Mouse (Mus musculus) intestine, postnatal 0 days (tissue): Measurements from ENCODE around the gene Nectin4. TPM values are rescaled to one million over a fixed set of nuclear protein-coding genes. Genes with fewer than 3 reads are reported as not detected.

Source experiments
- ATAC-seq: fragments of 200-750 bp; cut with Nextera tagmentation; 2 replicates; pipeline ENCODE4 v1.8.0; 2017; ENCODE audit warnings: mild to moderate bottlenecking, moderate TSS enrichment, moderate library complexity
- H3K27ac ChIP-seq: fragments of 300-500 bp; sonication (generic); 2 replicates; pipeline ENCODE4 v1.5.1; 2014; ENCODE audit warnings: mild to moderate bottlenecking, low read depth, low read length, moderate library complexity
- H3K27me3 ChIP-seq: fragments of 300-500 bp; sonication (generic); replicated peaks from 2 replicates; pipeline ENCODE4 v1.6.1; 2014; ENCODE audit warnings: low read length, mixed read lengths; ENCODE audit not compliant: control insufficient read depth, insufficient read depth
- H3K36me3 ChIP-seq: fragments of 300-500 bp; sonication (generic); 2 replicates; pipeline ENCODE4 v1.6.1; 2014; ENCODE audit warnings: mild to moderate bottlenecking, moderate library complexity; ENCODE audit not compliant: control insufficient read depth, insufficient read depth
- H3K4me1 ChIP-seq: fragments of 300-500 bp; sonication (generic); replicated peaks from 2 replicates; pipeline ENCODE4 v1.6.1; 2014; ENCODE audit warnings: antibody characterized with exemption, low read length, mixed read lengths; ENCODE audit not compliant: control insufficient read depth, insufficient read depth
- H3K4me2 ChIP-seq: fragments of 300-500 bp; sonication (generic); replicated peaks from 2 replicates; pipeline ENCODE4 v1.6.1; 2014; ENCODE audit warnings: low read depth, mild to moderate bottlenecking, moderate library complexity
- H3K4me3 ChIP-seq: fragments of 300-500 bp; sonication (generic); 2 replicates; pipeline ENCODE4 v1.5.1; 2014; ENCODE audit warnings: low read depth, low read length
- H3K9ac ChIP-seq: fragments of 300-500 bp; sonication (generic); 2 replicates; pipeline ENCODE4 v1.6.1; 2014; ENCODE audit warnings: mild to moderate bottlenecking, low read depth, low read length
- H3K9me3 ChIP-seq: fragments of 300-500 bp; sonication (generic); 2 replicates; pipeline ENCODE4 v1.6.1; 2016; ENCODE audit warnings: mixed run types; ENCODE audit not compliant: control insufficient read depth
- CTCF ChIP-seq: sonication (generic); IDR thresholded peaks from 2 replicates; pipeline ENCODE4 v1.5.1; 2016; ENCODE audit warnings: low read depth, mild to moderate bottlenecking, control low read depth, antibody characterized with exemption, moderate library complexity
- WGBS: fragments of 180-500 bp; shearing (Covaris S2); extraction: QIAGEN DNeasy Blood & Tissue Kit; methylation state at CpG from one replicate; pipeline ENCODE4 v1.1.7; 2014; 5-methylcytosine and 5-hydroxymethylcytosine counted together
- polyA plus RNA-seq: library from polyadenylated mRNA; unstranded; fragments of >200 nt; fragmentation: Nextera tagmentation; extraction: Ambion mirVana; gene quantifications from 2 replicates; pipeline ENCODE4 v1.2.1, GENCODE M21; 2015

The Nectin4 gene
- polyA plus RNA-seq, 1 experiment from 2014 or later: 0.48 TPM

DNA sequence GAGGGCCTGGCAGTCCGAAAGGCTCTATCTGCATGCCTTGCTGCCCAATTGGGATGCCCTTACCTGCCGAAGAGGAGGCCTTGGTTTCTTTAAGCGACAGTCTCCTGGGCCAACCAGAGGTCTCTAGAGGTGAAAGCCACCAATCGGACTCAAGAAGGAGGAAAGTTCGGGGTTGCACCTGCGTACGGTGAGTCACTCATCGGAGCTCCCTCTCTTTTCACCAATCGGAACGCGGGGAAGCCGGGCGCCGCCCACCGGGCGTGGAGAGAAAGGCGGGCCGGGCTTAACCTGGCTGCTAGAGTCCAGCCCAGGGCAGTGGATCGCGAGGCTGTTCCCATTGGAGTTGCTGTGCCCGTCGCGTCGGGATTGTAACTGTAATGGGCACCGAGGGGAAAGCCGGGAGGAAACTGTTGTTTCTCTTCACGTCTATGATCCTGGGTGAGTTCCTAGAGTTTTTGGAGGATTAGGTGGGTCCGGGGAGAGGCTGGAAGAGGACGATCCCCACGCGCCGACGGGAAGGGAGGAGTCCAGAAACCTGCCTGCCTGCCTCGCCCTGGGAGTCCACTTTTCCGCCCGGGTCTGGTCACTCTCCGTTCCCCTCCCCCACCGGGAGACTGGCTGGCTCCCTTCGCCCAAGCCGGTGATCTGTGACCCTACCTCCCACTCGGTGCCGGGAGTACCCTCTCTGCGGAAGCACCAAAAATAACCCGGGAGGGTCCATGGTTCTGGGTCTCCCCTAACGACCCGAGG lies 67.5 kb downstream of the Nectin4 start, which contains the start of gene F11r:
Gene F11r, plus strand, starts transcription at position 272 of the 750 bp plus-strand sequence.
- peak within 1 kb of the TSS; percentile 86 for H3K27ac ChIP-seq
- H3K4me2 ChIP-seq: peak within 1 kb of the TSS; percentile 70
- no peak; the same call in 1 of the 2 replicates for TF ChIP-seq CTCF
- H3K9me3 ChIP-seq: no peaks in the 10 kb centered on the region
- no peaks in the 10 kb centered on the region for H3K36me3 ChIP-seq
- H3K27me3 ChIP-seq: no peaks in the 10 kb centered on the region
- WGBS: under 1% methylated on average over 45 of the region's 46 CpGs
- peak within 1 kb of the TSS; percentile 59 for H3K4me3 ChIP-seq
- H3K9ac ChIP-seq: peak within 1 kb of the TSS; percentile 57
- peaks cover 26% of the 10 kb centered on the region for H3K4me1 ChIP-seq
- ATAC-seq: peak; percentile 95

Other genes starting within 250 kb of the Nectin4 start
- gene Sdhc, start 219.5 kb upstream of the Nectin4 start, polyA plus RNA-seq: 439 and 453 TPM in 2 replicates
- 0.80 and 1.1 TPM in 2 replicates for gene Mpz, start 219.4 kb upstream of the Nectin4 start, polyA plus RNA-seq
- 29.1 and 29.9 TPM in 2 replicates for gene Pcp4l1, start 173.8 kb upstream of the Nectin4 start, polyA plus RNA-seq
- 30.9 and 38.9 TPM in 2 replicates for gene Nr1i3, start 156.1 kb upstream of the Nectin4 start, polyA plus RNA-seq
- 14.7 and 16.5 TPM in 2 replicates for gene Tomm40l, start 147.6 kb upstream of the Nectin4 start, polyA plus RNA-seq
- gene Apoa2, start 145.0 kb upstream of the Nectin4 start, polyA plus RNA-seq: 9.2 and 14.1 TPM in 2 replicates
- 47.7 and 54.0 TPM in 2 replicates for gene Fcer1g, start 135.7 kb upstream of the Nectin4 start, polyA plus RNA-seq
- gene Adamts4, start 119.7 kb upstream of the Nectin4 start, polyA plus RNA-seq: 2.0 and 2.8 TPM in 2 replicates
- 249 and 255 TPM in 2 replicates for gene Ndufs2, start 118.7 kb upstream of the Nectin4 start, polyA plus RNA-seq
- gene B4galt3, start 99.8 kb upstream of the Nectin4 start, polyA plus RNA-seq: 27.0 and 27.4 TPM in 2 replicates
- 11.4 and 12.8 TPM in 2 replicates for gene Ppox, start 88.9 kb upstream of the Nectin4 start, polyA plus RNA-seq
- 20.4 and 21.7 TPM in 2 replicates for gene Usp21, start 82.1 kb upstream of the Nectin4 start, polyA plus RNA-seq
- gene Ufc1, start 75.1 kb upstream of the Nectin4 start, polyA plus RNA-seq: 117 TPM in 2 replicates
- gene Dedd, start 41.0 kb upstream of the Nectin4 start, polyA plus RNA-seq: 28.1 and 29.9 TPM in 2 replicates
- 60.1 and 66.5 TPM in 2 replicates for gene Nit1, start 24.5 kb upstream of the Nectin4 start, polyA plus RNA-seq
- 69.5 and 73.1 TPM in 2 replicates for gene Pfdn2, start 24.4 kb upstream of the Nectin4 start, polyA plus RNA-seq
- 0.48 and 0.82 TPM in 2 replicates for gene Klhdc9, start 9.3 kb upstream of the Nectin4 start, polyA plus RNA-seq
- gene Arhgap30, start 18.9 kb downstream of the Nectin4 start, polyA plus RNA-seq: 1.3 TPM in 2 replicates
- 35.1 and 36.5 TPM in 2 replicates for gene Usf1, start 41.2 kb downstream of the Nectin4 start, polyA plus RNA-seq
- 1.7 and 2.8 TPM in 2 replicates for gene Tstd1, start 48.8 kb downstream of the Nectin4 start, polyA plus RNA-seq
- 72.5 and 83.1 TPM in 2 replicates for gene F11r, start 67.4 kb downstream of the Nectin4 start, polyA plus RNA-seq
- gene Alyref2, start 133.4 kb downstream of the Nectin4 start, polyA plus RNA-seq: 15.4 and 16.1 TPM in 2 replicates
- 2.5 and 3.0 TPM in 2 replicates for gene Itln1, start 165.2 kb downstream of the Nectin4 start, polyA plus RNA-seq
- 0.37 and 0.44 TPM in 2 replicates for gene Cd244a, start 189.1 kb downstream of the Nectin4 start, polyA plus RNA-seq
- 0.18 and 0.55 TPM in 2 replicates for gene Ly9, start 237.3 kb downstream of the Nectin4 start, polyA plus RNA-seq